ENCODE assay signal across 14 mouse cellular contexts in the genomic region with DNA sequence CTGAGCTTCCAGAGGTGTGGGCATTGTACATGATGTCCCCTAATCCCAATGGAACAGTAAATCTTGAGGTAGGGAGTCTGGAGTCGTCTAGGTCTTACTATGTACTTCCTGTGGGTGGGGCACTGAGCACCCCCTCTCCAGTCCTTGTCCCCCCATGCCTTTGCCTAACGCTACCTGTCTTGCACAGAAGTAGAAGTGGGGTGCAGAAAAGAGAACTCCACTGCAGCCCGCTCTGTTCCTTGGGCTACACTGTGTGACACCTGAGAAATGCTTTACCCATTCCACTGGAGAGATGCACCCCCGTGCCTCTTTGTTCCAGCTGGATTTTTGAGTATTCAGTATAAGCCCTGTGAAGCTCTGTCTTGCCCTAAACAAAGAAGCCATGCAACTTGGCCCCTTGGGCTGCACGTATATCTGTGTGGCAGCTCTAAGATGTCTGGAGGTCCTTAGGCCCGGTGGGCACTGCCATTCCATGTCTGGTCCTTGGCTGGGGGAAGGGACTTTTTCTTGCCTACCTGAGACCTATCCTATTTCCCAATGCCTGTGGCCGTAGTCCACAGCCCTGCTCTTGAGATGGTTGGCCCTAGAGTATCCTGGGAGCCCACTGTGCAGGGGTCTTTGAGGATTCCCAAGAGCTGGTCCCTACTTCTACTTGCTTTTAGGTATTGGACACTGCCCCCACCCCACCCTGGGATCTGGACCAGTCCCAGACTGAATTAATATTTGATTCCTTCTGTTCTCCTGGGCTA.
DNase-seq lines count a peak whose midpoint lies in the region; ATAC-seq and TF ChIP-seq lines count a peak whose summit lies in the region.
"Had no signal": no experiment of that assay in that cellular context is flagged by ENCODE, and none has a peak within 500 bp of the region (broad histone marks: within the 10 kb centered on the region; RNA-seq: fewer than 3 reads in every experiment).

No protein-coding gene starts in this region.

- H3K27ac ChIP-seq in heart, adult 2 months, result peak overlapping the region; percentile 83
- no peak overlapping the region for H3K27ac ChIP-seq in heart, embryonic 10.5 days
- peak overlapping the region; percentile 70 for H3K27ac ChIP-seq in liver, adult 2 months (replicated peaks; ENCODE audit: insufficient read depth, low read depth, low read length)
- H3K27ac ChIP-seq in liver, embryonic 11.5 days (ENCODE audit: low read depth, low read length), result no peak overlapping the region
- H3K27ac ChIP-seq in embryonic facial prominence, embryonic 10.5 days (replicated peaks), result peak overlapping the region; percentile 21
- peak overlapping the region; percentile 85 for H3K27ac ChIP-seq in limb, embryonic 15.5 days
- H3K27ac ChIP-seq: left cerebral cortex, adult 2 months; neural tube, embryonic 15.5 days had no signal

- H3K4me1 ChIP-seq in heart, adult 2 months (ENCODE audit: control insufficient read depth, insufficient read depth, low read length), result peaks cover 43% of the 10 kb centered on the region
- H3K4me1 ChIP-seq in heart, embryonic 10.5 days, result peaks cover 55% of the 10 kb centered on the region
- H3K4me1 ChIP-seq in liver, adult 2 months (ENCODE audit: control insufficient read depth, insufficient read depth, low read length), result peaks cover 71% of the 10 kb centered on the region
- H3K4me1 ChIP-seq in liver, embryonic 11.5 days (replicated peaks; ENCODE audit: control insufficient read depth, insufficient read depth, low read length), result peaks cover 36% of the 10 kb centered on the region
- H3K4me1 ChIP-seq in embryonic facial prominence, embryonic 10.5 days, result peaks cover 59% of the 10 kb centered on the region
- H3K4me1 ChIP-seq in limb, embryonic 15.5 days, result peaks cover 76% of the 10 kb centered on the region

- TF ChIP-seq POLR2A in heart, adult 2 months (IDR thresholded peaks at IDR 0.05; ENCODE audit: insufficient read depth, low read depth, low read length), result no peak
- no peak for TF ChIP-seq POLR2A in liver, adult 2 months (IDR thresholded peaks at IDR 0.05; ENCODE audit: extremely low read depth, insufficient read depth, low read length)

- WGBS in heart, adult 2 months, result 84% methylated on average over 7 of the region's 7 CpGs
- WGBS in heart, embryonic 10.5 days, result 89% methylated on average over 7 of the region's 7 CpGs
- WGBS in liver, adult 2 months, result 72% methylated on average over 7 of the region's 7 CpGs
- 83% methylated on average over 7 of the region's 7 CpGs for WGBS in liver, embryonic 11.5 days
- WGBS in embryonic facial prominence, embryonic 10.5 days, result 92% methylated on average over 7 of the region's 7 CpGs
- 74% methylated on average over 7 of the region's 7 CpGs for WGBS in limb, embryonic 15.5 days

- DNase-seq in heart, adult 2 months, result no peak
- DNase-seq in heart, embryonic 10.5 days (ENCODE audit: low spot score), result no peak
- DNase-seq in liver, adult 2 months (ENCODE audit: extremely low read depth, low read depth, low spot score), result no peak
- no peak for DNase-seq in liver, embryonic 11.5 days (ENCODE audit: low spot score)
- no peak for DNase-seq in embryonic facial prominence, embryonic 10.5 days (ENCODE audit: low spot score)
- no peak for DNase-seq in embryo, embryonic 9.5 days (ENCODE audit: extremely low spot score)
- DNase-seq in ovary, postnatal 14 days (ENCODE audit: low spot score), result no peak
- DNase-seq: adrenal gland, postnatal 14 days; right cerebral cortex, adult 18-20 months had no signal

- intact Hi-C loops in heart, adult 2 months (cut with DNase I), result loop anchor here (2.0 kb wide), 1 partner anchor 53 kb away; no protein-coding TSS in a partner anchor

- H3K4me3 ChIP-seq in heart, adult 2 months, result no peak overlapping the region
- H3K4me3 ChIP-seq in heart, embryonic 10.5 days, result no peak overlapping the region
- no peak overlapping the region for H3K4me3 ChIP-seq in liver, adult 2 months (ENCODE audit: insufficient read depth, low read depth, low read length)
- no peak overlapping the region for H3K4me3 ChIP-seq in liver, embryonic 11.5 days (ENCODE audit: low read depth, low read length)
- H3K4me3 ChIP-seq in embryonic facial prominence, embryonic 10.5 days, result no peak overlapping the region
- no peak overlapping the region for H3K4me3 ChIP-seq in limb, embryonic 15.5 days
- H3K4me3 ChIP-seq: hindbrain, embryonic 13.5 days; left cerebral cortex, adult 2 months; neural tube, embryonic 15.5 days had no signal

- no peaks in the 10 kb centered on the region for H3K27me3 ChIP-seq in heart, adult 2 months (ENCODE audit: control insufficient read depth, insufficient read depth, low read length)
- H3K27me3 ChIP-seq in heart, embryonic 10.5 days (ENCODE audit: insufficient read depth, poor library complexity, severe bottlenecking), result peaks cover 89% of the 10 kb centered on the region
- H3K27me3 ChIP-seq in liver, adult 2 months (ENCODE audit: control insufficient read depth, insufficient read depth, low read length), result no peaks in the 10 kb centered on the region
- H3K27me3 ChIP-seq in liver, embryonic 11.5 days (replicated peaks; ENCODE audit: control insufficient read depth, insufficient read depth, low read length), result no peaks in the 10 kb centered on the region
- no peaks in the 10 kb centered on the region for H3K27me3 ChIP-seq in embryonic facial prominence, embryonic 10.5 days (replicated peaks; ENCODE audit: low read depth, poor library complexity, severe bottlenecking)
- no peaks in the 10 kb centered on the region for H3K27me3 ChIP-seq in limb, embryonic 15.5 days
- H3K27me3 ChIP-seq: hindbrain, embryonic 13.5 days; neural tube, embryonic 15.5 days had no signal

- no peaks in the 10 kb centered on the region for H3K9me3 ChIP-seq in heart, embryonic 10.5 days
- H3K9me3 ChIP-seq in liver, embryonic 11.5 days (ENCODE audit: control insufficient read depth, low read length), result no peaks in the 10 kb centered on the region
- no peaks in the 10 kb centered on the region for H3K9me3 ChIP-seq in embryonic facial prominence, embryonic 10.5 days
- H3K9me3 ChIP-seq in limb, embryonic 15.5 days, result no peaks in the 10 kb centered on the region
- H3K9me3 ChIP-seq: hindbrain, embryonic 13.5 days; neural tube, embryonic 15.5 days had no signal

- no peak overlapping the region for H3K9ac ChIP-seq in heart, adult 2 months (ENCODE audit: low read depth, low read length)
- H3K9ac ChIP-seq in liver, adult 2 months (ENCODE audit: low read depth, low read length), result no peak overlapping the region
- no peak overlapping the region for H3K9ac ChIP-seq in liver, embryonic 11.5 days (ENCODE audit: low read depth, low read length)
- no peak overlapping the region for H3K9ac ChIP-seq in limb, embryonic 15.5 days

- no peak for TF ChIP-seq CTCF in heart, adult 2 months (IDR thresholded peaks at IDR 0.05)
- no peak for TF ChIP-seq CTCF in liver, adult 2 months (IDR thresholded peaks at IDR 0.05; ENCODE audit: low read depth, low read length)

- no peaks in the 10 kb centered on the region for H3K79me2 ChIP-seq in heart, adult 2 months (replicated peaks; ENCODE audit: control insufficient read depth, insufficient read depth, low read length)
- peaks cover 60% of the 10 kb centered on the region for H3K79me2 ChIP-seq in liver, adult 2 months (ENCODE audit: control insufficient read depth, insufficient read depth, low read length)

- no peak for TF ChIP-seq EP300 in heart, adult 2 months (IDR thresholded peaks at IDR 0.05; ENCODE audit: insufficient read depth, low read depth, low read length)

- no peak for ATAC-seq in liver, embryonic 11.5 days (replicated peaks; ENCODE audit: low FRiP score)
- no peak for ATAC-seq in limb, embryonic 15.5 days (ENCODE audit: insufficient number of reproducible peaks, low FRiP score, low TSS enrichment, low read depth)

- H3K36me3 ChIP-seq in heart, adult 2 months (ENCODE audit: control insufficient read depth, insufficient read depth, low read length), result peaks cover 7% of the 10 kb centered on the region; the same call in 1 of the 2 replicates
- H3K36me3 ChIP-seq in heart, embryonic 10.5 days, result peaks cover 62% of the 10 kb centered on the region
- peaks cover 51% of the 10 kb centered on the region for H3K36me3 ChIP-seq in liver, adult 2 months (ENCODE audit: control insufficient read depth, insufficient read depth, low read length)
- peaks cover 7% of the 10 kb centered on the region for H3K36me3 ChIP-seq in liver, embryonic 11.5 days (ENCODE audit: control insufficient read depth, insufficient read depth, low read length)
- H3K36me3 ChIP-seq in embryonic facial prominence, embryonic 10.5 days (replicated peaks), result peaks cover 76% of the 10 kb centered on the region
- peaks cover 46% of the 10 kb centered on the region for H3K36me3 ChIP-seq in limb, embryonic 15.5 days
- H3K36me3 ChIP-seq: neural tube, embryonic 15.5 days had no signal

- H3K4me2 ChIP-seq in liver, embryonic 11.5 days, result no peak overlapping the region
- no peak overlapping the region for H3K4me2 ChIP-seq in limb, embryonic 15.5 days
- H3K4me2 ChIP-seq: heart, embryonic 11.5 days; hindbrain, embryonic 13.5 days; neural tube, embryonic 15.5 days had no signal

Comparison
In these comparisons a context has a peak if more than half of its experiments do, and no peak if none do; other contexts are left out.
1. H3K27ac ChIP-seq: peak in heart, adult 2 months (single experiment), liver, adult 2 months (single experiment), embryonic facial prominence, embryonic 10.5 days (single experiment) and limb, embryonic 15.5 days (single experiment); none in heart, embryonic 10.5 days (single experiment) and liver, embryonic 11.5 days (single experiment).